Mouse (Mus musculus) hematopoietic stem cell, adult 5-6 weeks (primary cell): Measurements from ENCODE around the gene Gm5294. TPM values are rescaled to one million over a fixed set of nuclear protein-coding genes. Genes with fewer than 3 reads are reported as not detected.

Experiments
- ATAC-seq, 2 experiments: fragments of 125-278 bp in 1 of 2; replicated peaks in 1 of 2; 2 replicates each; pipeline ENCODE4 v1.8.0; 2016 to 2017; ENCODE audit warnings: inconsistent platforms in 2 of 2, mild to moderate bottlenecking in 2 of 2, moderate number of reproducible peaks in 2 of 2, low read depth in 1 of 2, moderate TSS enrichment in 1 of 2; ENCODE audit not compliant: low FRiP score in 2 of 2, poor library complexity in 2 of 2, severe bottlenecking in 2 of 2, insufficient read depth in 1 of 2, low TSS enrichment in 1 of 2
- total RNA-seq: library from RNA; stranded (forward); fragments of 172-1452, 232-1000 nt; gene quantifications from 2 replicates; pipeline ENCODE4 v1.2.3, GENCODE M21; 2017

The Gm5294 gene
- total RNA-seq, 1 experiment from 2014 or later = not detected

DNA sequence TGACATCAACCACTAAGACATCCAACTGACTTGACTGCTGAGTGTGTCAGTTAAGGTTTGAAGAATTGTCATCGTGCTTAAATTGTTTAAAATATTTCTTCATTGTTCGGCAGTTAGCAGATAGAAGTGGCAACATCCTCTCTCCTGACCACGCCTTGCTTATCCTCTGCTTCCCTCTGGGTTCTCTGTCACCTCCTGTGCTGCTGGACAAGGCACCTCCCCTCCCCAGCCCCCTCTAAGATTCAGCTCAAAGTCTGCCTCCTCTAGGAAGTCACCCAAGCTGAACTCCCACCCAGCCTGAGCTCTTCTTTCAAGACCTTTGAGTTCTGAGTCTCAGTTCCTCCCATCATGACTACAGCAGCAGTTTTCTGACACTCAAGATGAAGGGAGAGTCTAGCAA, 15.0 kb downstream of the Gm5294 start:
- ATAC-seq = no peak

DNA sequence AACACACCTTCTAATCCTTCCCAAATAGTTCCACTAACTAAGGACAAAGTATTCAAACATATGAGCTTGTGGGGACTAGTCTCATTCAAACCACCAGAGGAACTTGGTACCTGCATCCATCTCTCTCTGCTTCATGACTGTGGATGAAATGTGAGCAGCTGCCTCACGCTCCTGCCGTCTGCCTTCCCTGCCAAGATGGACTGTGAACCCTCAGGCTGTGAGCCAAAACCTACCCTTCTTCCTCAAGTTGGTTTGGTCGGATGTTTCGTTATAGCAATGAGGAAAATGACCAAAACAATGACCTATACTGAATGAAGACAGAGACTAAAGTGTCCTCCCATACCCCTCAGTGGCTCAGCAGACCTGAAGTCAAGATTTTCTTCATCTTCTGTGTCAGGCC, 21.1 kb downstream of the Gm5294 start:
- no peak for ATAC-seq

DNA sequence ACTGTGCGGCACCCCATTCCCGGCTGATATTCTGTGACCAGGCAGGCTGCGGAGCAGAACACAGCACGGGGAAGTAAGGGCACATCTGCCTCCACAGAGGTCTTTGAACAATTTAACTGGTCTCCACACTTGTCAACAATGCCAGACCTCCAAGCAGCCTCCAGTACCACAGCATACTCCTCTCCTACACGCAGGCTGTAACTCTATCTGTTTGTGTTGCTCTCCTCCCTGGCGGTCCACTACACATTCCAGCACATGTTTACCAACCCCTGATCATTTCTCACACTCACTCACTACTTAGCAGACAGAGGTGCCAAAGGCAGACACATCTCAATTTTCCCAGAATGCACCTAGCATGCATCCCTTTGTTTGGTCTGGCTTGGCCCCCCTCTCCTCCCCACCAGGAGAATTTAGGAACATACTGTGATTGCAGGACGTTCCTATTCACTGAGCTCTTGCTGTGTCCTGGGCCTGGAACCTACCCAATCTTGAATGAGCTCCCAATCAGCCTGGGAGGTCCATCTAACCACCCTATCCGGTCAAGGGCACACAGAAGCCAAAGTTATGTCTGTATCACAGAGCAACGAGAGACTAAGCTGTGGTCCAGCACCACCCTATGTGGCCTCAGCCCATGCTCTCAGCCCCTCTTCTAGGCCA, 23.4 kb downstream of the Gm5294 start:
- ATAC-seq = no peak

DNA sequence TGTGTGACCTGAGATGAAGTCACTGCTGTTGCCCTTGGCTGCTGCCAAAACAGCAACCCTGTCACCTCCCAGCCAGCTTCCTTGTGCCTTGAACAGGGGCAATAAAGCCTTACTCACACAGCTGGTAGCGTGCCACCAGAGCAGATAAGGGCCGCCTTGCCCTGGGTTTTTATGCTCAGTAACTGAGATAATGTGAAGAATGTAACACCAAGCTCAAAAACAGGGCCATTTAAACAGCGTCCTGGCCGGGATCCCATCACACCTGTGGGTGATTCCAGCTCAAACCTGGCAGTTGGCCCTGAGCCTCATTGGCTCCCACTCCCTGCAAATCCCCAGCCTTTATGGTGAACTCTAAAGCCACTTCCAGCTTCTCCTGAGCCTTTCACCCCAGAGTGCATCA, 26.6 kb downstream of the Gm5294 start:
- no peak for ATAC-seq

DNA sequence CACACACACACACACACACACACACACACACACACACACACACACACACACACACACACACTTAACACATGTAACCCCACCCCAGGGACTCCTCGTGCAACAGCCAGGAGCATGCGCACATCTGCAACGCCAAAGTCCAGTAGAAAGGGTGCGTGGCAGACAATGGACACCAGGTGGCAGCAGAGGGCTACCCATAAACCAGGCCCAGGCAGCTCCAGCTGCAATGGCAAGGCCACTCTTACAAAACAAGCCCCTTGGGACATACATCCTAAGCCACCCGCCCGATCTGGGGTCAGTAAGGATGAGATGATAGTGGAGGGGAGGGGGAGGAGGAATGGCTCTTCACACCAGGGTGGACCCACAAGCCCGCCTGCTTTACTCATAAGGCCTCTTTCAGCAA, 28.2 kb downstream of the Gm5294 start:
- peak; percentile 87 to 91 for ATAC-seq

DNA sequence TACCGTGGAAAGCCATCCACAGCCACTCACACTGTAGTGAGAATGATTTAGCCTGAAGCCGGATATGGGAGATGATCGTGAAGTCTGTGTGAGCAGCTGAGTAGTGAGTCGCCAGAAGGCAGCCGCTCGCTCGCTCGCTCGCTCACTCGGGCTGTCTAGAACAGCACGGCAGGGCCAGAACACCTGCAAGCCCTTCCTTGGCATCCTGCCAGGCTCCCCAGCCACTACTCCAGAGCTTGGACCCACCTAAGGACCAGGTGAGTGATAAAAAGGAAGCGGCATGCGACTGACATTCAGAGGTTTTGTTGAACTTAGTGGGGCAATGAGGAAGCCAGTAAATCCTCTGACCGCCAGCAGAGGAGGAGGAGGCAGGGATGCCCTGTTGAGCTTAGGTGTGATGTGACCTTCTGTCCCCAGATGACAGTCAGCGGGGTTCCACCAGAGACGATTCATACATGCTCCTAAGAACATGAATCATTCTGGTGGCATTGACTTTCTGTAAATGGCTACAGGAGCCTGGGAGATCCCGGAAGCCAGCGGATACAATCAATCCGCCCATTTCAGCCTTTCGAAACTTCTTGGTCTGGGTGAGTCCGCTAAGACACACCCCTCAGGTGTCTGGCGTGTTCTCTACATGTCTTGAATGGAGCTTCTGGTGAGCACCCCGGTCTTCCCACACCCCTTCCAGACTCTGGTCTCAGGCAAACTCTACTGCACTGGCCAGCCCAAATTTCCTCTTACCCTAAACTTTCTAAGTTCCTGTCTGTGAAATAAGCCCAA, 30.0 kb downstream of the Gm5294 start:
- no peak for ATAC-seq

DNA sequence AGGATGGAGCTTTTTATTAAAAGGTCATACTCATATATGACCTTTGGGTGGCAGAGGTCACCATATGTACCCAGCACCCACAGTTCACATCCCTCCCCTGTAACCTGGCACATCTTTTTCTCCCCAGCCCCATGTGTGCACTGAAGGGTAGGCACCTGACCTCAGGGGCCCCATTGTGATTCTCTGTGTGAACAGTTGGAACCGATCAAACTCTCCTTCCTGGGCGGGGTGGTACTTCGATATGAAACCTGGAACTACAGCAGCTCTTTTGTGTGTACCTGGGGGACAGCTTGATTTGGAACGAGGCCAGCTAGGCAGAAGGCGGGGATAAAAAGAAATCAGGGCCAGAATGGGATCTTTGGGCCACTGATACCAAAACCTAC, 30.6 kb downstream of the Gm5294 start:
- no peak for ATAC-seq

DNA sequence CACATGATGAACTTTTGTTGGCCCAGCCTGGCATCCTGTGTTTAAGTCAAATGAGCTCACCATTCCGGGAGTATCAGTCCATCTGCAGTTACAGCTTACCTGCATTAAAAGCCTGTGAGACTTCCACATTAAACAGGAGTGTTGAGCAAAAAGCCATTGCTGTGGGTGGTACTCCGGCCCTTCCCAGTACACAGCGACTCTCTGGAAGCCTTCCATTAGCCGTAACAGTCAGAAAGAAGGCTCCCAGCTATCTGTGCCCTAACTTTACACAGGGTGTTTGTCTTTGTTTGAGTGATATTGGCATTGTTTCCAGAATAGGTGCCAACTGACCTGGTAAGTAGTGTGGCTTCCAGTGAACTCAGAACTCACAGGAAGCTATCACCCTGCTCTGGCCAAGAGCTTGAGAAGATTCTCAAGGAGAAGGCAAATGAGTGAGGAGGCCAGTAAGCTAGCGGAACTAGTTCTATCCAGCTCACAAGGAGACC, 31.5 kb downstream of the Gm5294 start:
- ATAC-seq = no peak

DNA sequence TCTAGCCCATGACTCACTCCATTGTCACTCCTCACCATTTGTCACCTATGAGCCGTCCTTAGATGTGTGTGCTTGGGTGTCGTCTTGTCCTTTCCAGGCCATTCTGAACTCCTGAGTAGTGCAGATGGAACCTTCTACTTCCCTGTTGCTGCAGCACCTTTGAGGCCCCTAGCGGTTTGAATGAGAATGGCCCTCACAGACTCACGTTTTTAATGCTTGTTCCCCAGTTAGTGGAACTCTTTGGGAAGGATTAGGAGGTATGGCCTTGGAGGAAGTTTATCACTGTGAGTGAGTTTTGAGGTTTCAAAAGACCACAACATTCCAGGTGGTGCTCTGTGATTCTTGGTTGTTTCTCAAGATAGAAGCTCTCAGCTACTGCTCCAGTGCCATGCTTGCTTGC, 32.3 kb downstream of the Gm5294 start:
- no peak for ATAC-seq

DNA sequence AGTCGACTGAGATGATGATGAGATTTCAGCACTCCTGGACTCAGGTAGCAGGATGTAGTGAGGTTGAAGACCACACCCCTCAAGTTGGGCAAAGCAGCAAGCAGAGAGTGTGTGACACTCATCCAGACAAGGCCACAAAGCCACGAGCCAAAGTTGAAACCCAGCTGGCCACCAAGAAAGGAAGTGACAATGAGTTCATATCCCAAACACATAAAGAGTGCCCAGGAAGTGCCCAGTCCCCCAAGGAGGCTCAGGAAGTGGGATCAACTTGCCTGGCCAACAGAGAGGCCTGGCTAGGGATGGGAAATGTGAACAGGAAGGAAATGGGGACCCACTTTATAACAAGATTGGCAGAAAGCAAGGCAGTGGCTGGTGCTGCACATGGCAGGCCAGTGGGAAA, 33.5 kb downstream of the Gm5294 start:
- ATAC-seq = peak in 1 of 2 experiments; percentile 46; a peak in 1 of 4 replicates

DNA sequence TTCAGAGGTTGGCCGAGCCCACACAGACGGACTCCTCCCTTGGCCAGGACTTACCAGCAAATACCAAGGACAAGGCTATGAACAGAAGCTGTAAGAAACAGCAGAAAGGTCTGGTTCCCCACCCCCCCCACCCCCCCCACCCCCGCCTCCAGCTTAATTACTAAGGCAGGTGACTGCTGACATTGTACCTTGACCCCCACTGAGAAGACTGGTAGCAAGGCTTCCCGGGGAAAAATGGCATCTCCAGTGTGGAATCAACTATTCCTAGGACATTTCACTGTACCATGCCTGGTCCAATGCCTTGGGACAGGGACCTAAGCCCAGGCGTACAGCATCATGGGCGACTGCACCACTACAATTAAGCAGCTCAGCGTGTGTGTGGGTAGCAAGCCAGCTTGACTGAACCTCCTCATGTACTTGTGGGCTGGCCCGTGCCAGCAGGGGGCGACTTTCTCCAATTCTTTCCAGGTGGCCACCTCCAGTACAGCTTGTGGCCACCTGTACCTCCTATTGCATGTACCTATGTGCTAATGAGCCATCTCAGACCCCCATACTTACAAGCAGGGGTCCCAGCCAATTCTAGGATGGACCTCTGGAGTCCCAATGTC, 37.2 kb downstream of the Gm5294 start:
- ATAC-seq = peak; percentile 47 to 85; a peak in 3 of 4 replicates

DNA sequence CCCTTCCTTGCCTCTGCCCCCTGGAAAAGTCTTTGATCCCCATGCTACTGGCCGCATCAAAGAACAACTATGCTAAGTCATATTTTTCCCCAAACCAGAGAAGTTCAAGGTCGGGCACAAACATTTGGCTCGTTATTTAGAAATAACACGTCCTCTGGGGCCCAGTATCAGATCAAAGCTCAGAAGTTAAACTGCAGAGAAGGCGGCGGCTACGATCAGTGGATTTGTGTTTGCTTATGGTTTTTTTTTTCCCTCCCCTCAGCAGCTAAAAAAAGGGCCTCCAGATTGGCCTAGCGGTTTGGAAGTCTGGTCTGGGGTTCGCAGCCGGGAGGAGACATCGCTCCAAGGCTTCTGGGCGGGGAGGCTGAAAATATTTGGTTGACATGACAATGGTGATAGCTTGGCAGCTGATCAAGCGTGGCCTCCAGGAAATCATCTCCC, 38.0 kb downstream of the Gm5294 start:
- ATAC-seq = no peak

DNA sequence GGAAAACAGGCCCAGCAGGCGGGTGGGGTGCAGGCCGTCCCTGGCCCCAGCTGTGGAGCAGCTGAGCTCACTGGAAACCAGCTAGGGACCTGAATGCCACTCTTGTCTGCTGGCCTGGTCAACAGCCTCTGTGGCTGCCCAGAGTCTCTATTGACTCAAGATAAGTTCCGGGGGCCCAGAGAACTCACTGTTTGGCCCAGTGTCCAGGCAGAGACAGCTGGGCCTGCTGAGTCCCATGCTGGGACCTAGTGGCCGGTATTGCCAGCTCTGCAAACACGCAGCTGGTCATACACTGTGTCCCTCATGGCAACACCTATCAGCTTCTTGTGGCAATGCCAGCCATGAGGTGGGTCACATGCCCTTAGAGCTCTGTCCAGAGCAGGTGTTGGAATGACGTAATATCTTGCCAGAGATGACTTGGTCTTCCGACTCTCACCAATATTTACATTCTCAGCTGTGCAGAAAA, 43.8 kb downstream of the Gm5294 start:
- ATAC-seq = no peak

DNA sequence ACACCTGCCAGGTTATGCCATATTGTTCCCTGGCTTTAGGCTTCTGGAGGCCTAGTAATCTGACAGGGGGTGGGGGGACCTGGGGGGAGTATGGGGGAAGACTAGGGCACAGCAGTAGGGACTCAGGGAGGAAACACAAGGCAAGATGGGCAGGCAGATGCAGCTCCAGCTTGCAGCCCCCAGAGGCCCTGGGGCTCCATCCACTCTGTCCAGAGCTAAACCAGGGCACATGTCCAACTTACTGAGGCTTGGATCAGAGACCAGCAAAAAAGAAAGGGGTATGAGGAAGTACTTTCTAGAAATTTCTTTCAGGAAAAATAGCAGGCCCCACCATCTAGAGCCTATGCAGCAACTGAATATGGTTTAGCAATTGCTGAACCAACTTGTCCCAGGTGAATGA, 44.3 kb downstream of the Gm5294 start:
- ATAC-seq = no peak

DNA sequence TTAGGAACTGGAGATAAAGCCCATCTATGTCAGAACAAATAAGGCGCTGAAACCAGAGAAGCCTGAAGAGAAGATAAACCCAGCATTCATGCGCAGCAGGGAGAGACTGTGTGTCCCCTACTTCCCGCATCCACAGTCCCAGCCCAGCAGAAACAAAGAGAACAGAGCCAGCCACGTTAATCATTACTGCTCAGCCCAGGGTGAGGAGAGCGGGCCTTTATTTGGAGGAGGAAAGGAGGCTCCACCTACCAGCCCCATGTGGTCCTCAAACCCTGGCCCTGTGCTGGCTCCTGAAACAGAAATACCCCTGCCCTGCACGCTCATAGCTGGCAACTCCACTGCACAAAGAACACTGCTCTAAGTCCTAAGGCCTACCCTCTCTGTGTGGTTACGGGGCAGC, 45.0 kb downstream of the Gm5294 start:
- ATAC-seq = no peak

DNA sequence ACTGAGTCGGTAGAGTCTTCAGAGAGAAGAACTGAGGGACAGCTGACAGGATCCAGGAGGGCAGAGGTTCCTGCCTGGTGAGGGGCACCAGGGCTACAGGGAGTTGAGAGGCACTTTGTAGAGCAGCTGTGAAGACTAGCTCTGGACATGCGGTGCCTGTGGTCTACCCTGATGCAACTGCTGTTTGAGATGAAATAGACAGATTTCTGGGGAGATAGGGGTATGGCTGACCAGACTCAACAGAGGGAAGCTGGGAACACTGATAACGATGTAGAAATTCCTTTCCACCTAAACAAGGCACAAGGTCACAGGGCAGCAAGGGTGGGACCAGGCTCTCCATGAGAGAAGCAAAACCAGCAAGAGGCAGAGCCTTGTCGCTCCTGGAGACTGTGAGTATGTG, 45.8 kb downstream of the Gm5294 start:
- ATAC-seq = no peak
